Mouse (Mus musculus) common myeloid progenitor, adult 5-6 weeks (primary cell): ENCODE measurements at regions not wholly inside any gene's neighbourhood (a gene's known extent, or its start where the extent isn't known, plus 50 kb on each side); places are given as distances from the start of the nearest gene placed in this dataset.
"Not testable (repeated sequence)": the region's sequence is repeated elsewhere in the genome, so short reads cannot be mapped to it uniquely, and the experiment has no call there.

Experiments used
- ATAC-seq: replicated peaks from 2 replicates; pipeline ENCODE4 v1.8.0; 2016; ENCODE audit warnings: low read depth, mild to moderate bottlenecking, moderate TSS enrichment, inconsistent platforms; ENCODE audit not compliant: poor library complexity, severe bottlenecking

DNA sequence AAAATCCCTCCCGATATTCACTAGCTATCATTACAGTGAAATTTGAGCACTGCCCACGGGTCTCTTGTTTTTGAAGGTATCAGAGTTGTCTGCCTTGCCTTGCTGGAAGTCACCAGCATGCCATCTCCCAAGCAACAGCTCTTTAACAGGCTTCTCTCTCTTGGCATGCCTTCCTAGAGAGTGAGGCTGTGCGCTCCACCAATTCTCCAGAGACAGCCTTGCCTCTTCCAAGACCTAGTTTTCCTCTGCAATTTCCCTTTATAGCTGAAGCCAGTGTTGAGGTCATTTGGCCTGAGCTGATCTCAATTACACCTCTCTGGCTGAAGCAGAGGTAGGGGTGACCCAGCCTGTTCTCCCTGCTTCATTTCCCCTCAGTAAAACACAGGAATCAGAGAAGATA lies 477.3 kb upstream of the Arid1b start:
- no peak for ATAC-seq

DNA sequence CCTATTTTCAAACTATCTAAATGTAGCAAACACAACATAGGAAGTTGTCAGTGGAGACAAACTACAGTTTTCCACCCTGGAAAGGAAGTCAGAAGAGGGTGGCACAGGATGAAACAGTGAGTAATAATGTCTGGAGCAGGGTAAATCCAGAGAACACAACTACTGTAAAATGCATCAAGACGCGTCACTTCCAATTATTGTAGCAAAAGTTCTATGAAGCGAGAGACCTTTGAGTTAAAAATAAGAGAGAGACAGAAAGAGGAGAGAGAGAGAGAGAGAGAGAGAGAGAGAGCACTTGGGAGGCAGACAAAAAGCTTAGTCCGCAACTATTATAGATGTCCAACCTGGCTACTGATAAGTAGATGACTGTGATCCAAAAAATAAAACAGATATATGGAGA lies 473.1 kb upstream of the Arid1b start:
- ATAC-seq: no peak

DNA sequence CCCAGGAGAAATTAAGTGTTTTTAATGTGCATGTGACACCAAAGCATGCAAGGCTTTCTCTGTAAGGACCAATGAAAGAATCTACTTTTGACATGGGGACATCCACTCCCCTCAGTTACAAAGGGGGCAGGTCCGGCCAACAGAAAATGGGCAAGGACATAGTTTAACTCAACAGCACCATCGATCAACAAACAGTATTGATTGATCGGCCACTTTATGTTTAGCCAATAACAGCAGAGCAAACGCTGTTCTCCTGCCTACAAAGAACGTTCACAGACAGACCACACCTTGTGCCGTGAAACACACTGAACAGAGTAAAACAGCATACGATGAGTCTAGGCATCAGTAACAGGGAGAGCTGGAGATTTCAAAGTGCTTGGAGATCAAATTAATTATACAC lies 467.7 kb upstream of the Arid1b start:
- no peak for ATAC-seq

DNA sequence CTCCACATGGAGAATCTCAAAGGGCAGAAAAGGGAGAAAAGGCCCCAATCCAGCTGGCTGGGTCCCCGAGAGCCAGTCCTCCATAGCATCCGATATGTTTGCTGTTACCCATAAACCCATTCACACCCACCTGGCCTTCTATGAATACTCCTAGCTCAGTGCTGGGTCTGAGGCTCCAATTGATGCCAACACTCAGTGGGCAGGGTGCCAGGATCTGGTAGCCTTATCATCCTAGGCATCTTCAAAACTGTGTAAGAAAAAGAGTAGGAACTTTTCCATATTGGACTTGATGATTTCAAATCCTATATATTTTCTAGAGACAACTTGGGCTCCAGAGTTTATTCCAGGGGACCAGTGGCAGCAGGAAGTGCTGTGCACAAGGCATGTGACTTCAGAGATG lies 462.0 kb upstream of the Arid1b start:
- no peak for ATAC-seq

DNA sequence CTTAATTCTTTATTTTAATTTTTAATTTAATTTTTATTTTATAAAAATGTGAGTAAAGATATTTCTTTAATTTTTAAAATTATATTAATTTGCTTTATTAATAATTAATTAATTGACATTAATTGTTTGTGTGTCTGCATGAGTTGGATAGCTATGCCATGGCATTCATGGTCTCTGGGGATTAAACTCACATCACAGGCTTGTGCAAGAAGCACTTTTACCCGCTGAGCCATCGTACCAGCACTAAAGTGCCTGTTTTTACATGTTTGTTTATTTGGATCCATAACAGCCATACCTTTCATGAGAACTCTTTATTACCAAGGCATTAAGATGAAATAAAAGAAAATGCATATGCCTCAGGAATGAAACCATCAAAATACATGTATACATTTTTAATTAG lies 453.7 kb upstream of the Arid1b start:
- ATAC-seq: no peak

DNA sequence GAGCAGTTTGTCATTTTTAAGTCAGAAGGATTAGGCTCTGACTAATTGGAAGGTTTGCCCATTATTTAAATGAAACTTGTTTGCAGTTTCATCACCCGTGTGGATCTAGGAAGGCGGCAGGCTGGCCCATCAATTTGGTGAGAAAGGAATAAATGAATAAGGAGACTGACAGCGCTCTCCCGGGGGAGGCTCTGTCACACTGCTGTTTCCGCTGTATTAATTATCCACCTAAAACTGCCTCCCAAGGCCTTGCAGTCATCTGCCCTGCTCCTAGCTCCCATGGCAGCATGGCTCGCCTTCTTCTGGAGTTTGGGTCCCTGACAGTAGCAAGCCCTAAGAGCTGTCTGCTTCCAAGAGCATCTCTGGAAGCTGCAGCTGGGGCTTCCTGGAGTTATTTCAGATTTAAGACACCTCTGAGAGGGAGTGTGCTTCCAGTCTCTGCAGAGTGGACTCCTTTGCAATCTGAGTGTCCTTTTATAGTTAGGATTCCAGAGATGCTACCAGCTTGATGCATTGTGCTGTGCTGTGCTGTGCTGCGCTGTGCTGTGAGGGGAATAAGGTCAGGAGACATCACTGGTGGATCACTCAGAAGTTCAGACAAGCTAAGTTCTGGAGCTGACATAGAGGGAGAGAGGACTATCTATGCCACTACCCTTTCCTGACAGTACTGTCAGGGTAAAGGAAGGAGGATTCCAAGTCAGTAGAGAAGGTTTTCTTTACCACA lies 452.9 kb upstream of the Arid1b start:
- no peak for ATAC-seq

DNA sequence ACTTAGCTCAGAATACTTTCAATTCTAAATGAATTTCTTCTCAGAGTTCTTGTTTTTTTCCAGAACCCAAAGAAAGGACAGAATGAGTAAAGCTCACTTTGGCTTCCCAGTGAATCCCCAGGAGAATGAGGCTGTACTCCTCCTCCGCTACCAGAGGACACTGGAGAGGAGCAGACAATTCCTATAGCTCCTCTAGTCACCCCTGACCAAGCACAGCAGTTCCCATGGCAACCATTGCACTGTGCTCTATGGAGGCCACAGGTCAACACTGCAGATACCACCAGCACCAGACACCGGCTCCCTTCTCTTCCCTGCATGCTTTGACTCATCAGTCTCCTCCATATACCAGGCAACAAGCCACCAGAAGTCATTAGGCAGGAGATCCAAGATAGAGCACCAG lies 447.6 kb upstream of the Arid1b start:
- ATAC-seq: no peak

DNA sequence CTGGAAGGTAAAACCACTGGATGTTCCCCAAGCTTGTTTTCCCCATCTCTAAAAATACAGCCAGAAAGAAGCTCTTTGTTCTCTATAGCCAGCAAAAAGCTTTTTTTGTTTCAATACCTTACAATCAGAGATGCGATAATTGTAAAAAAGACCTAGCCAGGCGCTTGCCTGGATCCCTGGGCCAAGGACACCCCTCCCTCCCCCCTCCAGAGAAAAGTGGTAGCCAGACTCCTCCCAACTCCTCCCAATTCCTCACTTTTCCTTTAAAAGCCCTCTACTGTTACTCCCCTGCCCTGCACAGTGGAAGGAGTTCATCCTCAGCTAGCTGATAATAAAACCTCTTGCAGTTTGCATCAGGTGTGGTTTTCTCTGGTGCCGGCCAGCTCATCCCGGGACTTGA lies 441.1 kb upstream of the Arid1b start:
- not testable (repeated sequence) for ATAC-seq

DNA sequence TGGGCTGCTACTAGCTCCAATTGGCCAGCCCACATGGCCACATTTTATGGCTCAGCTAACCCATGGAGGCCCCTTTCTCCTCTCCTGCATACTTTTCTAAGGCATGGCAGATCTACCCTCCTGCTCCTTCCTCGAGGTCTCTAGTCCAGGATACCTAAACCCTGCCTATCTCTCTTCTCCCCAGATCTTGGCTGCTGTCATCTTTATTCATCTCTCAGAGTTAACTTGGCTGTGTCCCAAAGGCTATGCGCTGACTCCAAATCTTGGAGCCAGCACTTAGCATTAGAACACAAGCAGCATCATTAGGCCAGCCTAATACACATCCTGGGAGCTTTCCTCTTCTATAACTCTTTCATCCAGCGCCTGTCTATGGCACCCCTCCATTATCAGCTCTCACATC lies 430.5 kb upstream of the Arid1b start:
- no peak for ATAC-seq

DNA sequence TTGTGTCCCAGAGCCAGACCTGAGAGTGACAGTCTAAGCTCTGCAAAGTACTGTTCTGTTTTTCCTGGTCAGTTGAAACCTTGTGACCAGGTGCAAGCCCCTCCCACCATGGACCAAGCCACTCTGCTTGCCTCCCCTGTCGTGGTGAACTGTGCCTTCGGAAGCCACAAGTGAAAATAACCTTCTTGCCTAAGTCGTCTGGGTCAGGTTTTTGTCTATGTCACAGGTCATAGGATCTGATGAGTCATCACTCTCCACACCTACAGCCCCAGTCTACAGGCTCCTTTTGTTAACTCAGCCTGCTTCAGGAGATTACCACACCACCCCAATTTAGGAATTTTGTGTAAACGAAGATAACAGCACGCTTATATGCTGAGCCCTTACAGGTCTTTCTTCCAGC lies 417.2 kb upstream of the Arid1b start:
- ATAC-seq: no peak

DNA sequence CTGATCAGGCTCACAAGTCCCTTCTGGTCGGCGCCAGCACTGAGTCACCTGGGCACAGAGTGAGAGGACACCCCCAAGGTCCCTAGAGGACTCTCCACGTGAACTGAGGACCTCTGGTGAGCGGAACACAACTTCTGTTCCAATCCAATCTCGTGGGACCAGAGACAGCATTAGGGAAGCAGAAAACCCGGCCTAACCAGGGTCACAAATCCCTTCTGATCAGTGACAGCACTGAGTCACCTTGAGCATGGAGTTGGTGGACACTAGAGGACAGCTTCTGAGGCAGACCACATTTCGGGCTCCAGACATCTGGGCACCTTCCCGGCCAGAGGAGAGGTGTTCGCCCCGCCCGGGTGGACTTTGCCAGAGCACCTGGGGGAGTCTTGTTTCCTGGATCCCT lies 412.3 kb upstream of the Arid1b start:
- no peak for ATAC-seq

DNA sequence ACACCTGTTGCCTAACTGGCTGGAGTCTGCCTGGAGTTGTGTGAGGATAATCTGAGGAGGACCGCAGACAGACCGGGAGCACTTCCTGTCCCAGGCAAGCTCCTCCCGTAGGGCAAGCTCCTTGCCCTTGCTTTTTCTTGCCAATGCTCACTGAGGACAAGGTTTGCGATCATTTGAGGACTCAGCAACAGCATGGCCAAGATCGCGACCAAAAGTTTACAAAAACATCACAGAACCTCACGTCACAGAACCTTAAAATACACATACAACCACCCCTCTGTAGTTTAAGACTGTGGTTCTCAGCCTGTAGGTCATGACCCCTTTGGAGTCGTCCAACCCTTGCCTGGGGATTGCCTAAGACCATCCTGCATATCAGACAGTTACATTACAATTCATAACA lies 383.7 kb upstream of the Arid1b start:
- ATAC-seq: no peak

DNA sequence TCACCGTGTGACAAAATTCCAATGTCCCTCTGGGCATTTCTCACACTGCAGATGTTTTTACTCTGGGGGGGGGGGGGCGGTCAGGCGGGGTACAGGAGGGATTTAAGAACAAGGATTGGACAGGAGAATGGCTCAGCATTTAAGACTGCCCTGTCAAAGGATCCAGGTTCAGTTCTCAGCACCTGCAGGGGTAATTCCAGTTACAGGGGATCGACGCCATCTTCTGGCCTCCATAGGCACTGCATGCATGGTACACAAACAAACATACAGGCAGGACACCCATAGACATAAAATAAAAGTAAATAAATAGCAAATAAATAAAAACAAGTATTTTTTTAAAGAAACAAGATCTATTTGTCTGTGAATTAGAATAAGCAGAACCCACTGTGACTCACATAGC lies 383.1 kb upstream of the Arid1b start:
- no peak for ATAC-seq

DNA sequence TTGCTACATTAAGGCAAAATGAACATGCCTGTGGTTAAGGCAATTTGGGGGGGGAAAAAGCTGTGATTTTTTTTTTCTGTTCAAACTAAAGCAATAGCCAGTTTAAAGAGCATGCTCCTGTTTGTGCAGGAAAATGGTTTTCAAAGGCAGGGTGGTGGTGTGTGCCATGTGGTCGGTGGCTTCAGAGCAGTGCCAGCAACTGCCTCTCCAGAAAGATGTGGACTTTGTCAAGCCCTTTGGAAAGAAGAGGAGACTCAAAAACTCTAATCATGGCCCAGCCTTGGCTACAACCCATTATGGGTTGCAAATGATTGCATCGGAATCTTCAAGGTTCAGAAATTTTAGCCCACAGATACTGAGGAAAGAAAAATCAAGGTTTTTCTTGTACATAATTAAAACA lies 382.4 kb upstream of the Arid1b start:
- ATAC-seq: no peak

DNA sequence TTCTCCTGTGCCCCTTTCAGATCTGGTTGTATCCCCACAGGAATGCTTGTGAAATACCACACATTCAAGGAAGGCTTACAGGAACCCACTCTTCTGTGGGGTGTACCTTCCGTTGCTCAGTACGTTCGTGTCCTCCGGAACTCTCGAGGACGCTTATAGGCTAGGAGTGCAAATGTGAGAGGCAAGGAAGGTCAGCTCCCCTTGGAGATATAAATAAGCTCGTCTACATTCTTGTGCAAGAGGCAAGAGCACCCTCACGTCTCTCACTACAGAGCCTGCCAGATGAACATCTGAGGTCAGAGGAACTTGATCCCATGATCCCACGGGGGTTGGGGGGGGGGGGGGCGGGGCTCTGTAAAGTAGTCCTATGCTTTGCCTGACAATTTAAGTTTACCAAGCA lies 382.0 kb upstream of the Arid1b start:
- no peak for ATAC-seq

DNA sequence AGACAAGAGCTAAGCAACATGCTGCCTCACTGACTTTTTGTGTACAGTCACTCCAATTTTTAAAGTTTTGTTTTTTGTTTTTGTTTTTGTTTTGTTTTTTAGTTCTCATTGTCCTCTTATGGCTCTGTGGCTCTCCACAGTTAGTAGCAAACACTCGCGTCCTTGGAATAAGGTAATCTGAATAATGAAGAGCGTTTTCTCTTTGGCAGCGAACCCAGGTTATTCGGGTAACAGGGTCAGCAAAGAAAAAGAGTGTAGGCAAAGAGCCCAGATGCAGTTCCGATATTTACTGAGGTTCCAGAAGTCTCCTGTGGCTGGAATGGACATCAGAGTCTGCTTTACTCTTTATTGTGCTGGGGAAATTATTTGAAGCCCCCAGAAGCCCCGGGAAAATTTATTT lies 381.4 kb upstream of the Arid1b start:
- ATAC-seq: no peak

DNA sequence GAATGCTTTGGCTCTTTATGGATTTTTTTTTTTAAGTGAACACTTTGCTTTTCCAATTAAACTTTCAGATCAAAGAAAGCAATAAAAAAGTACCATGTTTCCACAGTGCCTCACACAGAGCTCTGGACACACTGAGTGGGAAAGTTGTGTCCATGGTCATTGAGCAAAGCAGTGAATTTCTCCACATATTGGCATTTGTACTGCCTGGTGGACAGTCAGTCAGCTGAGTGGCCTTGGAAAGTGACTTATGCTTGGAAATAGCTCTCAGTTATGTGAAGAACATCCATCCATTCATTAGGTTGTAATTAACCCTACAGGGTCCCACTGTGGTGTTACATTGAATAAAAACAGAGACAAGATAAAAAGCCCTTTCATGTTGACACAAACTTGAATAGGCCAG lies 373.8 kb upstream of the Arid1b start:
- no peak for ATAC-seq

DNA sequence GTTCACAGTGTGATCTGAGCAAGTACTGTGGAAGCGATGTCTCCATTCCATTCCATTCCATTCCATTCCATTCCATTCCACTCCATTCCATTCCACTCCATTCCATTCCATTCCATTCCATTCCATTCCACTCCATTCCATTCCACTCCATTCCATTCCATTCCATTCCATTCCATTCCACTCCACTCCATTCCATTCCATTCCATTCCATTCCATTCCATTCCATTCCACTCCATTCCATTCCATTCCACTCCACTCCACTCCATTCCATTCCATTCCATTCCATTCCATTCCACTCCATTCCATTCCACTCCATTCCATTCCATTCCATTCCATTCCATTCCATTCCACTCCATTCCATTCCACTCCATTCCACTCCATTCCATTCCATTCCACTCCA lies 368.0 kb upstream of the Arid1b start:
- peak; percentile 90 for ATAC-seq

DNA sequence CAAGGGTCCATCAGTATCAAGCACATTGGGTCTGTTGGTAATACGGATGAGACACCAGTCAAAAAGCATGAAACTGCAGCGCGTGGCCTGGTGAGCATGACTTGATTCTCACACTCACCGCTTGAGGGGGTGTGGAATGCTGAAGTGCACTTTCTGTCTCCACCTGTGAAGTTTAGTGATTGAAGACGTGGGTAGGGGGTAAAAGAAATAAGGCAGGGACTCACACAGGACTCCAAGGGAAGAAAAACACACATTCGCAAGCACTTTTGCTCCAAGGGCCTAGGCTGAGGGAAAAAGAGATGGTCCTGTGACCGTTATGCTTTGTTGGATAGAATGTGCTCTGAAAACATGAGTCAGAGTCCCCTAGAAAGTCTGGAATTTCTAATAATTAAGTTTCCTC lies 366.6 kb upstream of the Arid1b start:
- no peak for ATAC-seq

DNA sequence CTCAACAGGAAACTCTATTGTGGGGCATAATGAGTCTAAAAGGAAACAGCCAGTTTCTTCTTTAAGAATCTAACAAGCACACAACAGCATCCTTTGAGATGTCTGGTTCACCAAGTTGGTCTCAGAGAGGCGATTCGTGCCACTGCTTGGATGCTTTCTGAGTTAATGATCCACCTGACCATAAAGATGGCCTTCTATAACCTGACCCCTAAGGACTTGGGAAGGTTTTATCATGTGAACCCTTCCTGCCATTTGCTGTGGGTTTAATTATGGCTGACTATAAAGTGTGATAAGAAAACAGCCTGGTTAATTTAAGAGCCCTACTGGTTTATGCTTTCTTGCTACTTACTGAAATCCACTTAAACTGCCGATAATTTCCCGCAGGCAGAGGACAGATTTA lies 363.0 kb upstream of the Arid1b start:
- no peak for ATAC-seq

DNA sequence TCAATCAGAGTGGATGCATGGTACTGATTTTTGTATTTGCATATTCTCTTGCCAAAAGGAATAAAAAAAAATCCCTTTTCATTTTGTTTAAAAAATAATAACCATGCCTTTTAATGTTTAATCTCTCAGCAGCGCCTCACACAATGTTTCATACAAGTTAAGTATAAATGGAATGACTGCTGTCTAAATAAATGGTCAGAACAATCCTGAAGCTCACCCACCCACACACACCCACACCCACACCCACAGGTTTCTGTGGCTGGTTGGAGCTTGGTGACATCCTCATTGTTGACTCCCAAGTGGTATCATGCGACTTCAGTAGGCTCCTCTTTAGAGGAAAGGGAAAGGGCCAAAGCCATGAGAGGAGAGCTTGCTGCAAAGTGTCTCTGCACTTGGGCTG lies 361.6 kb upstream of the Arid1b start:
- ATAC-seq: no peak

DNA sequence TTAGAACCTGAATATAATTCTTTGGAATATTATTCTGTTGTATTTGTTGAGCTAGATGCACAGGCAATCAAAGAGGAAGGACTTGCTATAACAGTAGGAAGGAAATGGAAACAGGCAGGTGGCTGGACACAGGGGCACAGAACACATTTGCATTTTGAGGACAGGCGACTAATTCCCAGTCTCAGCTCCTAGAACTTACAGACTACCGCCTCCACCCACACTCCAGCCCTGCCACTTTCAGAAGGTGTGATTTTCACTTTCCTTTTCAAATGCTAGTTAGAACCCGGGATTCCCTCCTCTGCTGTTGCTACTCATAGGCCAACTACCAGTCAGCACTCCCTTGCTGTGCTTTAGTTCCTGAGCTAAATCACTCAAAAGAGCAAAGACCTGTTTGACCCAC lies 360.4 kb upstream of the Arid1b start:
- no peak for ATAC-seq
